Mouse (Mus musculus) thymus, adult 2 months (tissue): Measurements from ENCODE around the gene Madd.

Experiments
- CTCF ChIP-seq: fragments of 200-500 bp; IDR thresholded peaks from 2 replicates; pipeline ENCODE4 v1.5.1; 2012; ENCODE audit warnings: mild to moderate bottlenecking, control low read depth, low read length, moderate library complexity, borderline replicate concordance; ENCODE audit not compliant: control insufficient read depth, poor library complexity, insufficient read depth; ENCODE audit errors: extremely low read depth
- POLR2A ChIP-seq: fragments of 200-500 bp; IDR thresholded peaks from 2 replicates; pipeline ENCODE4 v1.6.1; 2012; ENCODE audit warnings: mild to moderate bottlenecking, low read length, control low read depth, moderate library complexity; ENCODE audit not compliant: control insufficient read depth, poor library complexity, insufficient read depth; ENCODE audit errors: extremely low read depth

DNA sequence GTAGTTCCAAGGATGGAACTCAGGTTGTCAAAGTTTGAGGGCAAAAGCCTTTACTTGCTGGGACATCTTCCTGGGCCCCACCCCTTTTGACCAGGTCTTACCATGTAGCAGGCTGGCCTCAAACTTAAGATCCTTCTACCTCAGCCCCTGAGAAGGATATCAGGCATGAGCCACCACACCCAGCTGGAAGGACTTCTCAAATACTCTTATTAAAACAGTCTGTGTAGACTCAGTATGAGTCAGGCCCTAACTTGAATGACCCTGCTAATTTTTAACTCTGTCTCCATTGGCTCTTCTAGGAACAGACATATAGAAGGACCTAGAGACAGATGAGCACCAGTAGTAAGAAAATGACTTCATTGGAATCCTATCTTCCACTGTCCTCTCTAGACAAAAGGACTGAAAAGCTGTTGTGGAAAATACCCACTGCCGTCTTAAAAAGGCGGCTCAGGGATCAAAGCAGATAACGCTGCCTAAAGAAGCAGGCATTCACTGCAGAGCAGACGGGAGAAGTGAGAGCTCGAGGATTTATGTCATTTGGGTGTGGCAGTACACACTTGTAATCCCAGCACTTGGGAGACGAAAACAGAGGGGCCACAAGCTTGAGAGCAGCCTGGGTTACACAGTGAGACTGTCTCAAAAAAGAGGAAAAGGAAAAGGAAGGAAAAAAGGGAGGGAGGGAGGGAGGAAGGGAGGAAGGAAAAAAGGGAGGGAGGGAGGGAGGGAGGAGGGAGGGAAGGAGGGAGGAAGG, 26.5 kb downstream of the Madd start:
- TF ChIP-seq CTCF (no peak), POLR2A (no peak)
